Mouse (Mus musculus) spleen, adult 18-20 months (tissue): ENCODE data around the gene Olfr883.

Experiments used
- DNase-seq, 2 experiments: peaks; one replicate each; pipeline ENCODE4 v3.0.0; 2022; ENCODE audit warnings: mixed read lengths in 2 of 2

Gene Olfr883

GRCm38 (mm10) chr9:38025508-38025907 lies at the start of gene Olfr883:
Gene Olfr883, plus strand, starts transcription at chr9:38025808.
- no peak for DNase-seq

GRCm38 (mm10) chr9:37991525-37991924 lies 34.1 kb upstream of the Olfr883 start, which contains the start of gene Olfr881:
Gene Olfr881, plus strand, starts transcription at chr9:37991825.
- DNase-seq = no peak

- DNase-seq = no peak
Observed at GRCm38 (mm10) chr9:37998581-37999204, 26.9 kb upstream of the Olfr883 start.

GRCm38 (mm10) chr9:38000021-38000420 lies 25.6 kb upstream of the Olfr883 start:
- no peak for DNase-seq

GRCm38 (mm10) chr9:38046255-38046654 lies 20.6 kb downstream of the Olfr883 start, which contains the start of gene Olfr884:
Gene Olfr884, plus strand, starts transcription at chr9:38046555.
- DNase-seq = no peak

- DNase-seq = no peak
Observed at GRCm38 (mm10) chr9:38061022-38061421, 35.4 kb downstream of the Olfr883 start, which contains the start of gene Olfr885. Gene Olfr885, plus strand, starts transcription at chr9:38061322.
